ENCODE assay signal across 16 mouse cellular contexts in genomic region chr5:53179965-53180364, GRCm38 (mm10).
"Had no signal": no experiment of that assay in that cellular context is flagged by ENCODE, and none has a peak within 500 bp of the region (broad histone marks: within the 10 kb centered on the region; RNA-seq: fewer than 3 reads in every experiment).

No protein-coding gene starts in this region.

- H3K4me1 ChIP-seq: neural tube, embryonic 12.5 days; stomach, embryonic 15.5 days had no signal

- H3K27ac ChIP-seq: neural tube, embryonic 12.5 days; neural tube, embryonic 13.5 days; neural tube, embryonic 15.5 days; stomach, embryonic 15.5 days; stomach, postnatal 0 days had no signal

- H3K27me3 ChIP-seq: neural tube, embryonic 12.5 days; neural tube, embryonic 13.5 days; neural tube, embryonic 15.5 days; stomach, embryonic 15.5 days had no signal

- DNase-seq: right cerebral cortex, adult 18-20 months; right cerebral cortex, postnatal 14 days; right cerebral cortex, postnatal 25 days; right cerebral cortex, postnatal 4 days; spleen, adult 18-20 months; thymus, adult 18-20 months; thymus, adult 2 months; thymus, postnatal 14 days; thymus, postnatal 25 days; thymus, postnatal 36 days; thymus, postnatal 4 days had no signal

- H3K4me3 ChIP-seq: neural tube, embryonic 12.5 days; neural tube, embryonic 13.5 days; neural tube, embryonic 15.5 days; stomach, embryonic 15.5 days had no signal
